Mouse (Mus musculus) liver, adult (tissue): Measurements from ENCODE around the gene 5830411N06Rik.

Source experiments
- GATA4 ChIP-seq: IDR thresholded peaks from 2 replicates; pipeline ENCODE4 v1.6.1; 2014; ENCODE audit warnings: mild to moderate bottlenecking, low read length; ENCODE audit not compliant: insufficient replicate concordance

The 5830411N06Rik gene

GRCm38 (mm10) chr7:140247216-140247615, at the start of gene 5830411N06Rik:
Gene 5830411N06Rik (plus strand): TSS chr7:140247284.
- TF ChIP-seq GATA4: no peak

DNA sequence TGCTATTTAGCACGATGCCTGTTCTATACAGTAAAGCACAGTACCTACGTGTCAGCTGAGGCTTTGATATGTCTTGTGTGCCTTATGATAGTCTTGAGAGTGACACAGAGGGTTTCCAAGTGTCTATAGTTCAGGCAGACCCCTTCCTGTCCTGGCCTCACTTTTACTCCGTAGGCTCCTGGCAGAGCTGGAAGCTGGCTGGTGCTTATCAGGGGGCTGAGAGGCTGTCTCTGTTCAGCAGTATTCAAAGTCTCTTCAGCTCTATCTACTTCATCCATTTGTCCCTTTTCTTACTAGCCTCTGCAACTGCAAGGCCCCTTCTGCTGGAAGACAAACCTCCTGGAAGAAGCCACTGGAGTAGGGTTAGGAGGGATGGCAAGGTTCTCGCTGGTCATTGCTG, 46.0 kb upstream of the 5830411N06Rik start:
- no peak for TF ChIP-seq GATA4

DNA sequence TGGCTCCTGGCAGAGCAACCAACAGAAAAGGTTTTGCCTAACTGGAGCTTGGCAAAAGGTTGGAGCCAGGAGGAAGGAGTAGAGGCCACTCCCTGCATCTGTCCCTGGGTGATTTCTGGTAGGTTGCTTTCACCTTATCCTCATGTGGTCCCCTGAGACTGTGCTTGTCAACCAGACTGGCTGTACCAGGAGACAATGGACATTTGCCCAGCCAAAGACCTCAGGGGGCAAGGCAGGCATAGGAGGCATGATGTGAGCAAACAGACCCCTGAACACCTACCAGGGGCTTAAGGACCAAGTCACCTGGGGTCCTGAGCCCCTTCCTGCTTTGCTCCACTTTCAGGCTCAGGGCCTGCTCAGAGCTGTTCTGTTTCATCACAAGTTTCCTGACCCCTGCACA, 41.2 kb upstream of the 5830411N06Rik start, which contains the start of gene Olfr524:
TSS of gene Olfr524 (minus strand) at position 101 of the 400 bp plus-strand sequence.
- no peak for TF ChIP-seq GATA4

GRCm38 (mm10) chr7:140206904-140207303, 40.2 kb upstream of the 5830411N06Rik start:
- no peak for TF ChIP-seq GATA4

- TF ChIP-seq GATA4: no peak
Measured at GRCm38 (mm10) chr7:140208153-140208552, 38.9 kb upstream of the 5830411N06Rik start.

DNA sequence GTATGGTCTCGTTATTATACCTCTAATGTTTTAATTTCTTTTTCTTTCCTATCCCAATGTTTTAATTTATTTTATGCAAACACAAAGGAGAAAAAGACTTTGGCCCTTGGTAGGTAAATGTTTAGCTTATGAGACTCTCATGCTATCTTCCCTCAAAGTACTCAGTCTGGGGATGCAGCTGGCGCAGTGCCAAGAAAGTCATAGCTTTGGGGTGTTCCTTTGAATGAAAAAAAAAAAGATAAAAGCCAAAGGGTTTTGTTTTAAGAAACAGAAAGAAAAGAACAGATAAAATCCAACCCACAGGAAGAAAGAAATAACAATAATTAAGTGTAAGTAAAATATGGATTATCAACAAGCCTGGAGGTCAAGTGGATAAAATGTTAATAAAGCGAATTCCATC, 38.4 kb upstream of the 5830411N06Rik start:
- no peak for TF ChIP-seq GATA4

DNA sequence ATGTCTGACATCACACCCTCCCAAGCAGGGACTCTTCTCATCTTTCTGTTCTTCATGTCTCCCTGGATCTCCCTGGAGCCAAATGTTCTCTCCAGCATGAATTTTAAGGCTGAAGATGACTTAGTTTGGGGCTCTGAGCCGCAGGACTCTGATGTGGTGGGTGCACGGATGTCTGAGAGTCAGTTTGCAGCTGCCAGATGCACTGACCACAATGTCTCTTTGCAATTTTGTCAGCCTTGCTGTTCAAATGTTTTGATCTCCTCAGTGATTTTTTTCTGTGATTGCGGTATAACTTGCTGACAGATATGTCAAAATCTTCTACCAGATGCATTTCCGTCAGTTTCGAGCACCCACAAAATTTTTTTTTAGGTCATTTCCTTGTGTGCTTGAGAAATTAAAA, 33.2 kb upstream of the 5830411N06Rik start:
- no peak for TF ChIP-seq GATA4

- no peak for TF ChIP-seq GATA4
Measured at GRCm38 (mm10) chr7:140217967-140218366, 29.1 kb upstream of the 5830411N06Rik start, which contains the start of gene Cd163l1. Gene Cd163l1 (plus strand): TSS chr7:140218267.

DNA sequence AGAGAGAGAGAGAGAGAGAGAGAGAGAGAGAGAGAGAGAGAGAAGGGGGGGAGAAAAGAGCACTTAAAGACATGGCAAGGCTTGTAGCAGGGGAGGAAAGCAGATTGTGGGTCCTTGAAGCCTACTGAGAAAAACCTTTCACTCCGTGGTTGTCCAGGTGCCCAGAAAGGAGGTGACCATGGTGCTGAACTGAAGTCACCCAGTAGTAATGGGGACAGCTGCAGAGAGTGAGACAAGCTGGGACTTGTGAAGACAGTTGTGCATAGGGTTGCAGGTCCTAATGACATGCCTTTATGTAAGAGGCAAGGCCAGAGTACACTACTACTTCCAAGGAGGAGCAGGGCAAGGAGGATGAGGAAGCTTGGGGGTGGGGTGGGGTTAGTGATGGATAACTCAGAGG, 27.8 kb upstream of the 5830411N06Rik start:
- no peak for TF ChIP-seq GATA4

- no peak for TF ChIP-seq GATA4
Measured at GRCm38 (mm10) chr7:140220375-140220774, 26.7 kb upstream of the 5830411N06Rik start.

GRCm38 (mm10) chr7:140224209-140224608, 22.9 kb upstream of the 5830411N06Rik start:
- TF ChIP-seq GATA4: no peak

DNA sequence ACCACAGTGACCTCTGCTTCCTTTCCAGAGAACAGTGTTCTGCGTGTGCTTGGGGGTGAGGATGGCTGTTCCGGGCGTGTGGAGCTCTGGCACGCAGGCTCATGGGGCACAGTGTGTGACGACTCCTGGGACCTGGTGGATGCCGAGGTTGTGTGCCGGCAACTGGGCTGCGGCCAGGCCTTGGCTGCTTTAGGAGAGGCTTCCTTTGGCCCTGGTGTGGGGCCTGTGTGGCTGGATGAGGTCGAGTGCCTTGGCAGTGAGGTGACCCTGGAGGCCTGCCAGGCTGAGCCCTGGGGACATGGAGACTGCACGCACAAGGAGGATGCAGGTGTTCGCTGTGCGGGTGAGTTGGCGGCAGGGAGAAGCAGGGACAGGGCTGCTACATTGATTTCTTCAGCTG, 18.6 kb upstream of the 5830411N06Rik start:
- TF ChIP-seq GATA4: no peak

DNA sequence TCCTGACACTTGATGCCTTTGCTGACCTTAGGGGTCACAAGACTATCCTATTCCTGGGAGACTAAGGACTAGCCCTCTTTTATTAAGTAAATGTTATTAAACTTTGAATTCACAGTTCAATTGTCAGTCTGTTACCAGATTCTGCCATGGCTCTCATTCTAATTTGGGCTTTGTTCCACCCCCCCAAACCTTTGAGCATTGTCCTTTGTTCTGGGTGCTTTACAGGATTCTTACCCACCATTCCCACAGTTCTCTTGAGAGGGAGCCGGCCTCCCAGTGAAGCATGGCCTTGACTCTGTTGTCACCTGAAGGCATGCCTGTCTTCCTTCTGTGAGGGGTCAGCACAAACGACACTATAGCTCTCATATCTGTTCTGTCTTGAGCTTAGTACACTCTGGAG, 16.1 kb upstream of the 5830411N06Rik start:
- no peak for TF ChIP-seq GATA4

DNA sequence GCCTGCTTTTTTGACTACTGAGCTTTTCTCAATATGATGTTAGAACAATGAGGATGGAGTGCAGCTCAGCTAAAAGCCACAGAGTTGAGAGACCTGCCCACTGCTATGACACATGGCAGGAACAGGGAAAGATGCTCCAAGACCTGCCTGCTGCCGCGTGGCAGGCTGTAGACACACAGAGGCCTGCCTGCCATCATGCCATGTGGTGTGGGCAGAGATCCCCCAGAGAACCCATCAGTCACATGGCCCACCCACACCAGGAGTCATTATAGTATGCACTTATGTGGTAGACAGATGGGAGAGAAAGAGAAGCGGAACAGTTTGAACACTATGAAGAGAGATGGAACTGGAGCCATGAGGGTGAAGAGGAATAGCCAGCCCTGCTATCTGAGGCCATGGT, 13.4 kb upstream of the 5830411N06Rik start:
- no peak for TF ChIP-seq GATA4

DNA sequence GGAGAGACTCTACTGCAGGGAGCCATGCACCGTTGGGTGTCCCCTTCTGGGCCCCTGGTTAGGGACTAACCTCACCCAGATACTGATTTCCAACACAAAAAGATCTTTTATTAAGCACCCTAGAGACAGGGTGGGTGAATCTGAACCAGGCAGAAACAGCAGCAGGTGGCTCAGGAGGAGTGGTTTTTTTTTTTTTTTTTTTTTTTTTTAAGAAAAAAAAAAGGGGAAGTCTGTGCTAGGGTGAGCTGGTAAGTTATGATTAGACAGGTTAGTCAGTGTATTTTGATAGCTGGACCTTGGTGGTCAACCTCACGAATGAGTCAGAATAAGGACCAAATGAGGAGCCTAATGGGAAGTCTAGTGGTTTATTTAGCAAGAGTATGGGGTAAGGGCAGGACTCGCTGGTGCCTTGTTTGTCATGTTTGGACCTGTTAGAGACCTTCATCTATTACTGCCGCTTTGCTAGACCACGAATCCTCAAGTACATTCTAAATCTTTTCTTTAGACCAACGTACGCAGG, 6.8 kb downstream of the 5830411N06Rik start:
- no peak for TF ChIP-seq GATA4

- TF ChIP-seq GATA4: no peak
Measured at GRCm38 (mm10) chr7:140295746-140296145, 48.7 kb downstream of the 5830411N06Rik start.

GRCm38 (mm10) chr7:140296876-140297275, 49.8 kb downstream of the 5830411N06Rik start:
- no peak for TF ChIP-seq GATA4

DNA sequence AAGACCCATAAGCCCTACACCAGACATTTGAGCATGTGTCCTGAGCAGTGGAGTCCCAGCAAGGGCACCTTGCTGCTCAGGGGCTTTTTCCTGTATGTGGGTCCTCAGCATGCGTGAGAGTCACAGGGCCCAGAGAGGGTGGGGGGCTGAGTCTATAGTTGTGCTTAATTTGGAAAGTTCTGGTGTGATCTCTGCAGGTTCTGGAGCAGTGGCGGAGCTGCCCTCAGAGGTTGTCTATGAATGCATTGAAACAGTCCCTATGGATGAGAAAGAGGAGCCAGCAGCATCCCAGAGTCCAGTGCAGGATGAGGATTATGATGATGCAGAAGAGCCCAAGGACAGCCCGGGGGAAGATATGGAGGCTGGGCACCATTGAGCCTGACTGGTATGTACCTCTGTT, 52.3 kb downstream of the 5830411N06Rik start:
- no peak for TF ChIP-seq GATA4

- no peak for TF ChIP-seq GATA4
Measured at GRCm38 (mm10) chr7:140319861-140320385, 72.8 kb downstream of the 5830411N06Rik start.
